Mouse (Mus musculus) liver, postnatal 0 days (tissue): ENCODE data around the gene Prss35.

Experiments
- CTCF ChIP-seq: sonication (generic); IDR thresholded peaks from 2 replicates; pipeline ENCODE4 v1.5.1; 2016; ENCODE audit warnings: antibody characterized with exemption, low read depth
- EP300 ChIP-seq: IDR thresholded peaks from 2 replicates; pipeline ENCODE4 v1.6.1; 2016; ENCODE audit warnings: antibody characterized with exemption, low read depth, mild to moderate bottlenecking

DNA sequence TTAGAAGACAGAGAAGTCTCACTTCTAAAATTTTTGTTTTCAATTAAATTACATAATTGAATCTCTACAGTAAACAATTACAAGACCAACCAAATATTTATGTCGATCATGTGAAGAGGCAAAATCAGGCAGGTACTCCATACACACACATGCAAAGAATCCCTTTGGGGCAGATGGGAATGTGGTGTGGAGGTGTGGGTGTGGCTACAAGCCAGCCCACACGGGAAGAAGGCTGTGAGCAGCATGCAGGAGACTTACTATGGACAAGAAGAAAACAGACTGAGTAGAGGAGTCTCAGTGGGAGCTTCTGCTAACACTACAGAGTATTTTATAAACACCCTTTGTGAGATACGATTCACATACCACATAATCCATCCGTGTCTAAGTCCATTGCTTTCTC lies 34.8 kb downstream of the Prss35 start:
- TF ChIP-seq EP300 (no peak), CTCF (no peak)
